16 mouse cellular contexts compared by ENCODE assay signal in genomic region chr17:87724727-87725126, GRCm38 (mm10).
"Had no signal": no experiment of that assay in that cellular context is flagged by ENCODE, and none has a peak within 500 bp of the region (broad histone marks: within the 10 kb centered on the region; RNA-seq: fewer than 3 reads in every experiment).

No protein-coding gene starts in this region.

- H3K9me3 ChIP-seq: neural tube, embryonic 15.5 days; stomach, embryonic 15.5 days had no signal

- H3K27ac ChIP-seq: neural tube, embryonic 12.5 days; neural tube, embryonic 13.5 days; neural tube, embryonic 15.5 days; stomach, embryonic 15.5 days; stomach, postnatal 0 days had no signal

- H3K4me3 ChIP-seq: neural tube, embryonic 12.5 days; neural tube, embryonic 13.5 days; neural tube, embryonic 15.5 days; stomach, embryonic 15.5 days had no signal

- H3K4me1 ChIP-seq: neural tube, embryonic 12.5 days; neural tube, embryonic 13.5 days; neural tube, embryonic 15.5 days; stomach, embryonic 15.5 days had no signal

- H3K9ac ChIP-seq: neural tube, embryonic 12.5 days; neural tube, embryonic 13.5 days; neural tube, embryonic 15.5 days; stomach, embryonic 15.5 days had no signal

- DNase-seq: retina, postnatal 1 day; right cerebral cortex, adult 18-20 months; right cerebral cortex, postnatal 14 days; right cerebral cortex, postnatal 25 days; spleen, adult 18-20 months; thymus, adult 18-20 months; thymus, adult 2 months; thymus, postnatal 14 days; thymus, postnatal 25 days; thymus, postnatal 36 days; thymus, postnatal 4 days had no signal
